Mouse (Mus musculus) frontal cortex, adult (tissue): ENCODE measurements around the gene Rsph3a.
A peak's percentile ranks its signal among the peaks of the same experiment; 100 is the strongest.

Source experiments
- ATAC-seq: cut with Nextera tagmentation; 2 replicates; pipeline ENCODE4 v1.9.2; 2017; ENCODE audit warnings: mild to moderate bottlenecking, moderate library complexity, mixed read lengths; ENCODE audit not compliant: low TSS enrichment

The Rsph3a gene

DNA sequence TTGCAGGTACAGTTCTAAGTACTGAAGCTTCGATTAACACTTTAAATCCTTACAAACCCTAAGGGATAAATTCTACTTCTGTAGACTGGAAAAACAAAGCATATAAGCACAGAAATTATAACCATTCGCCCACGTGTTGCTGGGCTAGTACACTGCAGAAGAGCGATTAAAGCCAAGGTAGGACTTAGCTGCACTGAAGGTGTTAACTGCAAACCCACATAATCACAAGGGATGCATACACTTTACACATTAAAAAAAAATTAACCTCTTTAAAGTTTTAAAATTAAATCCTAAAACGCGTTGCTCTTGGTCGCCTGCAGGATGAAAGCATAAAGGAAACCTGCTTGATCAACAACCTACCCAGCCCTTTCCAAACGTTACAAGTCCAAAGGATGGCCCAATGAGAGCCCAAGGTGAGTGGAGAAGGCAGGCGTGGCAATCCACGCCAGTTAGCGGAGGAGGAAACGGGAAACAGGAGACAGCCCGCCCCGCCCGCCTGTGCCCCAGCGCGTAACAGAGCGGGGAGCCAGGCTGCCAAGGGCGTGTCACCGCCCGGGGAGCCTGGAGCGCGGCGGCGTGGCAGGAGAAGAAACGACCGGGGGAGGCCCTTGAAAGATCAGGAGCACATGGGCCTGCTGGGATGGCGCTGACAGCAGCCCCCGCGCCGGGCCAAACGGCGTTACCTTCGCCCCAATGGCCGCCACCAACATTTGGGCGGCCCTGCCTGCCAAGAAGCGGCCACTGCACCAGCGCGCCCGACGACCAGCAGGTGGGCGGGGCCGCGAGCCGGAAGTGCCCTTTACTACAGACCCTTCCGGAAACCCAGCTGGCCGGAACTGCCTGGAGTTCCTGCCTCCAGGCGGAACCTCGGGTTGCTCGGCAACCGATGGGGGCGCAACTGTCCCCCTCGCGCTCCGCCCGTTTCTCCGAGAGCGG, at the start of gene Rsph3a:
Gene Rsph3a (plus strand): TSS at position 498 of the 936 bp plus-strand sequence.
- ATAC-seq: peak; percentile 91

- ATAC-seq: no peak
These were observed 49.3 kb upstream of the Rsph3a start for GRCm38 (mm10) chr17:7896047-7896635.

GRCm38 (mm10) chr17:7897120-7897519, 48.3 kb upstream of the Rsph3a start:
- no peak for ATAC-seq

GRCm38 (mm10) chr17:7897756-7898155, 47.7 kb upstream of the Rsph3a start:
- no peak for ATAC-seq

- ATAC-seq: no peak
These were observed 46.2 kb upstream of the Rsph3a start for GRCm38 (mm10) chr17:7899233-7899632.

DNA sequence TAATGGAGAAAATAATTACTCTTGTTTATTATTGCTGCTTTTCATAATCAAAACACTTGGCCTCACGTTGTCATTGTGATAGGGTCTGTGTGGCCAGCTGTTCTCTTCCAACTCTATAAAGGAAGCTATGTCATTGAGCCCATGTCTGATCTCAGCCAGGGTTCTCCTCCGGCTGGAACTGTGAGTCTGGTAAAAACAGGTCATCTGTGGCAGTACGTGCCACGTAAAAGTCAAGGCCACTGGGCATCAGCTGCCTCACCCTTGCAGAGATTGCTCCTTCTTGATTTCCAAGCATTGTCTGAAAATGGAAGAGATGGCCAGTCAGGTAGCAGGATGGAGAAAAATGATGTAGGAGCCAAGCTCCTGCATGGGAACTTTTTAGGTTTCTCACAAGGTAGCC, 45.5 kb upstream of the Rsph3a start:
- no peak for ATAC-seq

DNA sequence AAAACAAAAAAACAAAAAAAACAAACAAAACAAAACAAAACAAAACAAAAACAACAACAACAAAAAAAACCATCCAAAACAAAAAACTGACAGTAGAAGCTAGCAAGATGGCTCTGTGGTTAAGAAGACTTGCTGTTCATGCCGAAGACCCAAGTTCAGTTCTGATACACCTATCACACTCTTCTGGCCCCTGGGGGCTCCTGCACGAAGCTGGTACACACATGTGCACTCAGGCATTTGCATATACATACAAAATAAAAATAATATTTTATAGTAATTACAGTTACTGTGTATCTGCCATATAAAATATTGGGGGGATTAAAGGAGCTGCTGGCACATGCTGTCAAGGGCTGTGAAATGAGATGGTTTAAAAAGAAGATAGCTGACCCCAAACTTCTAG, 43.9 kb upstream of the Rsph3a start:
- no peak for ATAC-seq

DNA sequence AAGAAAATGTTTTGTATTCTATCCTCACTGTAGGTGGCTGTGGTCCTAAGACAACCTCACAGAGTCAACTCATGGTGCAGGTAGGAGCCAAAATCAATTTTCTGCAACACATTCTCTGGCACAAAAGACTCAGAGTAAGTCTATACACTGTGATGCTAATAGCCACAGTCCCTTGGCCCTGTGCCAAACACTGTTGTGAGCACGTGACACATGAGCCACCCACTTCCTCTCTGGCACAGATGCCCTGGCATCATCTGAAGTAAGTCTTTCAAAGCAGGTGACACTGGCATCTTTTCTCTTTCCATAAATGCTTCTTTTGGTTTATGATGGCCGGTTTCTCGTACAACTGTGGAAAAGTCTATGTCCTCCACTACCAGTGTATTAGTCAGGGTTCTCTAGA, 43.1 kb upstream of the Rsph3a start:
- no peak for ATAC-seq

GRCm38 (mm10) chr17:7904992-7905391, 40.4 kb upstream of the Rsph3a start:
- no peak for ATAC-seq

DNA sequence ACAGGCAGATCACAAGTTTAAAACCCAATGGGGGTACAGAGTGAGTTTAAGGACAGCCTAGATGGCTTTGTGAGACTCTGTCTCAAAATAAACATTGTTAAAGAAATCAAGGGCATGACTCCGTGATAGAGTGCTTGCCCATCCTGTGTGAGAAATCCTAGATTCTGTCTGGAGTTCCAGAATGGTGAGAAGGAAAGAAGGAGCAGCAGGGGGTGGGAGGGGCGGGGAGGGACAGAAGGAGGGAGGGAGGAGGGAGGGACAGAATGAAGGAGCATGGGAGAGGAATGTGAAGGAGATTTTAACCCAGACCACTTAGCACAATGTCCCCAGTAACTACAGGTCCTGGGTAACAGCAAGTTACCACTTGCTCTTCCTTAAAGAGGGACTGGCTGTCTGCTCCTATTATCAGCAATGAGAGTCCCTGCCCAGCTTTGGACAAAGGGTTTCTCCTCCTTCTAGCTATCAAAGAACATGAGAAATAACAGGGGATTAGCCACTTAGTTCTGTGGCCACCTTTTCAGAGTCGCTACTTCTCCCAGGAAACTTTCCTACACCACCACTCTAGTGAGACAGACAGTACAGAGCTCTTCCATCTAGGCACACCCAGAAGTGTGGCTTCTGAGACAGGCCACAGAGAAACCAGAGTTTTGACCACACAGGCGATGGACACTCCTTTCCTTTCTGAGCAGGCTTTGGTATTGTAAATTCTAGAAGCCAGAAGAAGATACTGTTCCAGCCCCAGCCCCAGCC, 39.3 kb upstream of the Rsph3a start:
- ATAC-seq: no peak

- no peak for ATAC-seq
These were observed 30.7 kb upstream of the Rsph3a start for GRCm38 (mm10) chr17:7914596-7915227.

GRCm38 (mm10) chr17:7915791-7916190, 29.6 kb upstream of the Rsph3a start:
- no peak for ATAC-seq

- no peak for ATAC-seq
These were observed 28.4 kb upstream of the Rsph3a start for GRCm38 (mm10) chr17:7916782-7917574.

GRCm38 (mm10) chr17:7918355-7918754, 27.1 kb upstream of the Rsph3a start:
- ATAC-seq: no peak

DNA sequence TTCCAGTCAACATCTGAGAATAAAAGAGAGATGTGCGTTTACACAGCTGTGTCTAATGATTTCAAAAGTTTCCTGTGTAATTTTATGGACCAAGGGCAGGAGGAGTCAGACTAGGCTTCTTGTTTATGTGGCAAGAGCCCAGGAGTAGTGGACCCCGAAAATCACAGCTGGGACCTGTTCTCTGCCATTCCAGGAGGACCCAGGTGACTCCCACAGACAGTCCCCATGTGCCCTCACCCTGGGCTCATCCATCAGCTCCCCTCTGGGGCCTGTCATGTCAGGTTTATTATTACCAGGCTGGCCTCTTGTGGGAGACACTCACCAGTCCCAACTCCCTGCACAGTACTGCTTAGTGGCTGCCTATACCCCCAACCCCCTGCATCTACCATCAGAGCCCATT, 26.2 kb upstream of the Rsph3a start:
- no peak for ATAC-seq

DNA sequence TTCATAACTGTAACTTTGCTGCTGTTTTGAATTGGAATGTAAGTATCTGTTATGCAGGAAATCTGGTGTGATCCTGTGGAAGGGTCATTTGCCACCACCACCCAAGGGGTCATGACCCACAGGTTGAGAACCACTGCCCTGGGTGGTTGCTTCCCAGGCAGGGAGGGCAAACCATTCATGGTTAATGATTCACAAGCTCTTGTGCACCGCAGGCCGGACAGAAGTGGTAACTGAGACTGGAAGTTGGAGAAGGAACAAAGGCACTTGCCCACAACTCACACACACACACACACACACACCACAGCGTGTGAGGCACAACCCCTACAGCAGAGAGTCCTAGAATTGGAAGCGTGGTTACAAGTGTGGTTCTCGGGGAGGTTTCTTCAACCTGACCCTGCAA, 22.9 kb upstream of the Rsph3a start:
- no peak for ATAC-seq

DNA sequence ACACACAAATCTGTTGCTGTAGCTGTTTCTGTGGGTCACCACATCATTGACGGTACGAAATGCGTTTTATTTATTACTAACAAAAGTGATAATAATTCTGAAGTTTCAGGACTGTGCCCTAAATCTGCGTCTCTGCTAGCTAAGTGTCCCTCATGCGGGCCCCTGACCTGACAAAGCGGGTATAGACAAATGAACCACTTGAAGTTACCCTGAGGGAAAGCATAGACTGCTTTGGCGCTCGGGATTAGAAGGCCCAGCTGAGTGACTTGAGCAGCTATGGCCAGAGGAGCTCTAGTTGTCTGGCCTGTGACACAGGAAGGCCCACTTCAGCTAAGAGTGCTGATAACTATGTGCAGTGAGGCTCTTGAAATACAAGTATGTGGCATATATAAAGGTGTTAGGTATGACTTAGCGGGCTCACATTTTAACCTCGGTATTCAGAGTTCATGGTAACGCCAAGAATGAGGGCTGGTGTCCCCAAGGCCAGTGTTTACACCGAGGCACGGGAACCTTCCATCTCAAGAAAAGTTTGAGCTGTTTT, 21.2 kb upstream of the Rsph3a start:
- no peak for ATAC-seq

DNA sequence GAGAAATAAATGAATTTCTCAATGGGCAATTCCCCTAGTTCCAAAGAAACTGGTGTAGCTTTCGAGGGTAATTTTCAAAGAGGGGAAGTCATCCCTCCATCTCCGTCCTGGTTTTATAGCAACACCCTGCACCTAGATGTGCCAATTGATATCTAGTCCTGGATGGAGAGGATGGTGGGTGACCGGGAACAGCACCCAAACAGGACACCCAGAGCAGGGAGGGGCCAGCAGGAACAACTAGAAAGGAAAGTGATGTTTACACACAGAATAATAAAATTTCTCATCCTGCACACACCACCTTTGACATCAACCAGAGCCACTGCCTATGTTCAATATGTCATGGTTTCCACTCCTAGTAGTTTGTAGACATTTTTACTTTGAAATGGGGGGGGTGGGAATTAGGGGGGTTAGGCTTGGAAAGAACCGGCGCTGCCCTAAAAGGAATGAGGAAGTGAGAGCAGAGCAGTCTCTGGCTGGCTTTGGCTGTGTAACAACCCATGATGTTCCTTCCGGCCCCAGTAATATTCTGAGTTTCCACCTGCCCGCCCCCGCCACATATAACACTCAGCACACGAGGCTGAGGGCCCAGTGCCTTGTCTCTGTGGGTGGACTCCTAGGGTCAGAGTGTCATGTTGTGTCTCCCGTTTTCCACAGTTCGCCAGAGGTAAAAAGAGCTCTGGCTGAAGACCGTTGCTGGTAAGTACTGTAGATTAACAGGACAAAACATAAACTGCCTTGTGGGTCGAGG, 19.8 kb upstream of the Rsph3a start, which contains the start of gene Tagap:
Gene Tagap (plus strand): TSS at position 588 of the 748 bp plus-strand sequence.
- ATAC-seq: no peak

- peak; percentile 57; the same call in 1 of the 2 replicates for ATAC-seq
These were observed 17.6 kb upstream of the Rsph3a start for GRCm38 (mm10) chr17:7927582-7928535.
